Mouse (Mus musculus) CH12.LX (cell line): ENCODE results near the gene Arl5b. TPM values are rescaled to one million over a fixed set of nuclear protein-coding genes. Genes with fewer than 3 reads are reported as not detected.

Experiments used
- DNase-seq: peaks from one replicate; pipeline ENCODE4 v3.0.0-alpha.2; 2013; ENCODE audit errors: extremely low read depth
- H3K27ac ChIP-seq: 2 replicates; pipeline ENCODE4 v1.5.1; 2012; ENCODE audit warnings: low read depth, mild to moderate bottlenecking, control low read depth, moderate library complexity; ENCODE audit not compliant: insufficient read depth
- H3K27me3 ChIP-seq: replicated peaks from 2 replicates; pipeline ENCODE3; 2012; ENCODE audit warnings: inconsistent platforms
- H3K36me3 ChIP-seq, 2 experiments: replicated peaks in 1 of 2; 2 replicates each; pipeline versions ENCODE3 to v1.6.1; 2012; ENCODE audit warnings: inconsistent platforms in 1 of 2, low read length in 1 of 2, mild to moderate bottlenecking in 1 of 2, mixed read lengths in 1 of 2, moderate library complexity in 1 of 2; ENCODE audit not compliant: control insufficient read depth in 1 of 2, insufficient read depth in 1 of 2
- H3K4me1 ChIP-seq, 2 experiments: 2 replicates each; pipeline ENCODE4 v1.6.1; 2012; ENCODE audit warnings: inconsistent platforms in 1 of 2, moderate library complexity in 1 of 2; ENCODE audit not compliant: insufficient read depth in 2 of 2, control insufficient read depth in 1 of 2
- H3K4me2 ChIP-seq: 2 replicates; pipeline ENCODE4 v1.6.1; 2012; ENCODE audit warnings: low read depth, mild to moderate bottlenecking, control low read depth; ENCODE audit not compliant: poor library complexity, insufficient read depth, severe bottlenecking
- H3K4me3 ChIP-seq, 3 experiments: fragments of 150-350 bp in 1 of 3; sonication (generic) in 1 of 3; replicated peaks in 1 of 3; 2 replicates each; pipeline versions ENCODE3 to v1.5.1; 2011 to 2012; ENCODE audit warnings: low read depth in 2 of 3, low read length in 2 of 3, mild to moderate bottlenecking in 2 of 3, moderate library complexity in 2 of 3, control low read depth in 1 of 3, improper control_type of control experiment in 1 of 3, inconsistent platforms in 1 of 3, mixed read lengths in 1 of 3; ENCODE audit not compliant: poor library complexity in 1 of 3
- H3K79me2 ChIP-seq: replicated peaks from 2 replicates; pipeline ENCODE4 v1.6.1; 2012; ENCODE audit warnings: mild to moderate bottlenecking, moderate library complexity; ENCODE audit not compliant: control insufficient read depth, poor library complexity, insufficient read depth, severe bottlenecking; ENCODE audit errors: extremely low read depth
- H3K9ac ChIP-seq: 2 replicates; pipeline ENCODE4 v1.6.1; 2012; ENCODE audit warnings: low read depth, mild to moderate bottlenecking, control low read depth, moderate library complexity; ENCODE audit not compliant: insufficient read depth
- H3K9me3 ChIP-seq: replicated peaks from 2 replicates; pipeline ENCODE3; 2012; ENCODE audit warnings: low read length, inconsistent platforms, mixed read lengths
- CHD1 ChIP-seq: IDR thresholded peaks from 2 replicates; pipeline ENCODE4 v1.6.1; 2012; ENCODE audit warnings: low read depth, low read length, improper control_type of control experiment, inconsistent platforms
- CHD2 ChIP-seq: IDR thresholded peaks from 2 replicates; pipeline ENCODE4 v1.6.1; 2011; ENCODE audit warnings: low read length, improper control_type of control experiment
- CTCF ChIP-seq, 2 experiments: IDR thresholded peaks in 1 of 2; conservative IDR thresholded peaks in 1 of 2; 2 replicates each; pipeline ENCODE4 v1.5.1; 2011 to 2012; ENCODE audit warnings: low read depth in 2 of 2, low read length in 2 of 2, improper control_type of control experiment in 1 of 2, inconsistent platforms in 1 of 2, mild to moderate bottlenecking in 1 of 2, moderate library complexity in 1 of 2
- EP300 ChIP-seq: IDR thresholded peaks from 2 replicates; pipeline ENCODE4 v1.6.1; 2011; ENCODE audit warnings: low read length, improper control_type of control experiment
- ETS1 ChIP-seq: conservative IDR thresholded peaks from 2 replicates; pipeline ENCODE4 v1.6.1; 2012; ENCODE audit warnings: low read depth, mild to moderate bottlenecking, inconsistent platforms, low read length, improper control_type of control experiment, moderate library complexity
- GABPA ChIP-seq: IDR thresholded peaks from 2 replicates; pipeline ENCODE4 v1.6.1; 2012; ENCODE audit warnings: low read depth, low read length, improper control_type of control experiment, inconsistent platforms; ENCODE audit not compliant: insufficient replicate concordance
- IRF4 ChIP-seq: IDR thresholded peaks from 2 replicates; pipeline ENCODE4 v1.6.1; 2014; ENCODE audit warnings: low read depth, mild to moderate bottlenecking, inconsistent platforms, low read length, improper control_type of control experiment
- KAT2A ChIP-seq: IDR thresholded peaks from 2 replicates; pipeline ENCODE4 v1.6.1; 2012; ENCODE audit warnings: low read length, improper control_type of control experiment, inconsistent platforms; ENCODE audit not compliant: insufficient replicate concordance
- MAFK ChIP-seq: IDR thresholded peaks from 2 replicates; pipeline ENCODE4 v1.6.1; 2011; ENCODE audit warnings: low read length, improper control_type of control experiment; ENCODE audit not compliant: insufficient replicate concordance
- MAX ChIP-seq: IDR thresholded peaks from 2 replicates; pipeline ENCODE4 v1.6.1; 2011; ENCODE audit warnings: low read length, improper control_type of control experiment
- MXI1 ChIP-seq: IDR thresholded peaks from 2 replicates; pipeline ENCODE4 v1.6.1; 2011; ENCODE audit warnings: mild to moderate bottlenecking, low read depth, low read length, improper control_type of control experiment
- NELFE ChIP-seq: IDR thresholded peaks from 2 replicates; pipeline ENCODE4 v1.6.1; 2011; ENCODE audit warnings: low read depth, low read length, improper control_type of control experiment
- POLR2A ChIP-seq: IDR thresholded peaks from 2 replicates; pipeline ENCODE4 v1.6.1; 2011; ENCODE audit warnings: low read depth, mild to moderate bottlenecking, improper control_type of control experiment, low read length
- POLR2AphosphoS2 ChIP-seq: IDR thresholded peaks from 2 replicates; pipeline ENCODE4 v1.6.1; 2011; ENCODE audit warnings: low read depth, low read length, improper control_type of control experiment
- RAD21 ChIP-seq: IDR thresholded peaks from 2 replicates; pipeline ENCODE4 v1.6.1; 2011; ENCODE audit warnings: low read depth, mild to moderate bottlenecking, low read length, improper control_type of control experiment, moderate library complexity
- SIN3A ChIP-seq: IDR thresholded peaks from 2 replicates; pipeline ENCODE4 v1.6.1; 2012; ENCODE audit warnings: low read length, improper control_type of control experiment, inconsistent platforms
- TBP ChIP-seq: conservative IDR thresholded peaks from 2 replicates; pipeline ENCODE4 v1.6.1; 2011; ENCODE audit warnings: low read depth, low read length, improper control_type of control experiment
- TCF12 ChIP-seq: IDR thresholded peaks from 2 replicates; pipeline ENCODE4 v1.6.1; 2014; ENCODE audit warnings: low read depth, mild to moderate bottlenecking, inconsistent platforms, low read length, improper control_type of control experiment
- UBTF ChIP-seq: IDR thresholded peaks from 2 replicates; pipeline ENCODE4 v1.6.1; 2012; ENCODE audit warnings: low read depth, mild to moderate bottlenecking, inconsistent platforms, low read length, improper control_type of control experiment, moderate library complexity
- ZC3H11A ChIP-seq: IDR thresholded peaks from 2 replicates; pipeline ENCODE4 v1.6.1; 2012; ENCODE audit warnings: low read depth, mild to moderate bottlenecking, inconsistent platforms, low read length, improper control_type of control experiment
- ZKSCAN1 ChIP-seq: IDR thresholded peaks from 2 replicates; pipeline ENCODE4 v1.6.1; 2012; ENCODE audit warnings: low read depth, inconsistent platforms, low read length, improper control_type of control experiment, borderline replicate concordance
- ZNF384 ChIP-seq: IDR thresholded peaks from 2 replicates; pipeline ENCODE4 v1.6.1; 2012; ENCODE audit warnings: low read depth, low read length, improper control_type of control experiment, inconsistent platforms
- dilution Hi-C: fragments of 300-500 bp; cut with MboI; formaldehyde crosslinking; loops from 2 replicates; pipeline ENCODE4 v1.14.3; 2020; ENCODE audit warnings: low sequenced_read_pairs; ENCODE audit not compliant: extremely low pct_unique_long_range_greater_than_20kb, extremely low pct_ligation_motif_present
- in situ Hi-C: fragments of 300-500 bp; cut with MboI; formaldehyde crosslinking; loops from 3 replicates; pipeline ENCODE4 v1.14.3; 2019; ENCODE audit warnings: low sequenced_read_pairs, low pct_ligation_motif_present, low pct_unique_long_range_greater_than_20kb, mixed read lengths
- polyA plus RNA-seq: library from polyadenylated mRNA; unstranded; fragments of >175 nt; gene quantifications from 2 replicates; pipeline ENCODE4 v1.2.1, GENCODE M21; 2012; ENCODE audit warnings: low read depth; ENCODE audit not compliant: insufficient read length
- total RNA-seq, 2 experiments: library from RNA; depleted of rRNA; stranded (reverse); fragments of 300-350 nt in 1 of 2; fragments of >200 nt in 1 of 2; gene quantifications; 2 replicates each; pipeline ENCODE4 v1.2.3; 2012 to 2014

Arl5b gene
- total and polyA plus RNA-seq, 3 experiments, result 4.8 to 7.1 (median 5.0) TPM

GRCm38 (mm10) chr2:15104386-15104785 lies 55.2 kb downstream of the Arl5b start:
- Histone ChIP-seq H3K9me3 (no peaks in the 10 kb centered on the region), H3K27me3 (no peaks in the 10 kb centered on the region)
- DNase-seq, result no peak
- dilution Hi-C loops, result no loop called here
- TF ChIP-seq GABPA (no peak), TBP (no peak), POLR2AphosphoS2 (no peak)
- TF ChIP-seq, all 38 proteins: peak for 0
- Histone ChIP-seq H3K27ac (no peak overlapping the region), H3K4me3 (no peak overlapping the region), H3K4me1 (no peaks in the 10 kb centered on the region), H3K79me2 (no peaks in the 10 kb centered on the region), H3K36me3 (no peaks in the 10 kb centered on the region), H3K4me2 (no peak overlapping the region), H3K9ac (no peak overlapping the region)
- in situ Hi-C loops, result no loop called here

- no peak for DNase-seq
- dilution Hi-C loops (no loop called here), in situ Hi-C loops (no loop called here)
- Histone ChIP-seq H3K4me2 (no peak overlapping the region), H3K9ac (no peak overlapping the region), H3K4me1 (no peaks in the 10 kb centered on the region), H3K27ac (no peak overlapping the region), H3K9me3 (no peaks in the 10 kb centered on the region), H3K36me3 (no peaks in the 10 kb centered on the region), H3K27me3 (no peaks in the 10 kb centered on the region), H3K79me2 (no peaks in the 10 kb centered on the region), H3K4me3 (no peak overlapping the region)
- no peak for TF ChIP-seq CTCF (conservative IDR thresholded peaks at IDR 0.05 in 1 of 2, IDR thresholded peaks at IDR 0.05 in 1 of 2; ENCODE audit: low read depth in 2 of 2, low read length in 2 of 2)
- no peak for TF ChIP-seq UBTF
- no peak for TF ChIP-seq CHD2
Observed at GRCm38 (mm10) chr2:15111290-15111689, 62.1 kb downstream of the Arl5b start.

GRCm38 (mm10) chr2:15111808-15112440 lies 62.7 kb downstream of the Arl5b start:
- H3K79me2 ChIP-seq, result no peaks in the 10 kb centered on the region
- DNase-seq, result no peak
- H3K4me1 ChIP-seq, result no peaks in the 10 kb centered on the region
- H3K9ac ChIP-seq, result no peak overlapping the region
- H3K27ac ChIP-seq, result no peak overlapping the region
- no peak overlapping the region for H3K4me2 ChIP-seq
- dilution Hi-C loops (no loop called here), in situ Hi-C loops (no loop called here)
- no peaks in the 10 kb centered on the region for H3K36me3 ChIP-seq
- no peaks in the 10 kb centered on the region for H3K9me3 ChIP-seq
- no peak overlapping the region for H3K4me3 ChIP-seq
- H3K27me3 ChIP-seq, result no peaks in the 10 kb centered on the region
- TF ChIP-seq ZC3H11A (no peak), RAD21 (no peak), TCF12 (no peak), ETS1 (no peak), SIN3A (no peak), MAFK (no peak), TBP (no peak), CHD1 (no peak), IRF4 (no peak), UBTF (no peak), ZNF384 (no peak), CTCF (conservative IDR thresholded peaks at IDR 0.05 in 1 of 2, IDR thresholded peaks at IDR 0.05 in 1 of 2; ENCODE audit: low read depth in 2 of 2, low read length in 2 of 2) (no peak), MAX (no peak), EP300 (no peak), POLR2A (no peak), NELFE (no peak), MXI1 (no peak), KAT2A (no peak), ZKSCAN1 (no peak)
